Mouse (Mus musculus): Measurements from ENCODE around the gene Necab3. TPM values are rescaled to one million over a fixed set of nuclear protein-coding genes. Genes with fewer than 3 reads are reported as not detected.

The Necab3 gene
- total RNA-seq, 1 experiment = 5.8 TPM

GRCm38 (mm10) chr2:154595775-154596174, 37.1 kb upstream of the Necab3 start:
- Histone ChIP-seq H3K27ac (ENCODE audit: insufficient read depth, low read depth, low read length, poor library complexity, severe bottlenecking) (no peak overlapping the region), H3K36me3 (ENCODE audit: control insufficient read depth, insufficient read depth, low read length, poor library complexity, severe bottlenecking) (no peaks in the 10 kb centered on the region; the same call in 1 of the 2 replicates), H3K9me3 (ENCODE audit: control insufficient read depth, insufficient read depth, low read depth, low read length) (no peaks in the 10 kb centered on the region), H3K4me1 (ENCODE audit: control insufficient read depth in 2 of 2, insufficient read depth in 2 of 2, low read length in 2 of 2, poor library complexity in 1 of 2) (peaks cover 0 to 5% of the 10 kb centered on the region in 2 experiments; a peak in 1 of 4 replicates), H3K4me3 (ENCODE audit: insufficient read depth in 1 of 2, low read depth in 1 of 2, low read length in 2 of 2, poor library complexity in 1 of 2, severe bottlenecking in 1 of 2) (no peak overlapping the region), H3K9ac (ENCODE audit: insufficient read depth, low read depth, low read length, poor library complexity, severe bottlenecking) (no peak overlapping the region)
- TF ChIP-seq HCFC1 (IDR thresholded peaks at IDR 0.05; ENCODE audit: borderline replicate concordance, insufficient read depth, low read length) (no peak), ZNF384 (IDR thresholded peaks at IDR 0.05; ENCODE audit: low read depth, low read length) (no peak), MAFK (IDR thresholded peaks at IDR 0.05; ENCODE audit: insufficient read depth, low read depth, low read length) (no peak)
- no peak for DNase-seq (ENCODE audit: low read depth, low spot score)
- in situ Hi-C loops (cut with MboI; ENCODE audit: low sequenced_read_pairs in 2 of 2, unreplicated experiment in 2 of 2) = no loop called here

GRCm38 (mm10) chr2:154593025-154593424, 34.3 kb upstream of the Necab3 start:
- no peak overlapping the region for H3K4me3 ChIP-seq (ENCODE audit: insufficient read depth in 1 of 2, low read depth in 1 of 2, low read length in 2 of 2, poor library complexity in 1 of 2, severe bottlenecking in 1 of 2)
- H3K9me3 ChIP-seq (ENCODE audit: control insufficient read depth, insufficient read depth, low read depth, low read length) = no peaks in the 10 kb centered on the region
- H3K36me3 ChIP-seq (ENCODE audit: control insufficient read depth, insufficient read depth, low read length, poor library complexity, severe bottlenecking) = no peaks in the 10 kb centered on the region; the same call in 1 of the 2 replicates
- in situ Hi-C loops (cut with MboI; ENCODE audit: low sequenced_read_pairs in 2 of 2, unreplicated experiment in 2 of 2) = no loop called here
- H3K9ac ChIP-seq (ENCODE audit: insufficient read depth, low read depth, low read length, poor library complexity, severe bottlenecking) = no peak overlapping the region
- peaks cover 0 to 5% of the 10 kb centered on the region in 2 experiments; a peak in 1 of 4 replicates for H3K4me1 ChIP-seq (ENCODE audit: control insufficient read depth in 2 of 2, insufficient read depth in 2 of 2, low read length in 2 of 2, poor library complexity in 1 of 2)
- no peak overlapping the region for H3K27ac ChIP-seq (ENCODE audit: insufficient read depth, low read depth, low read length, poor library complexity, severe bottlenecking)
- TF ChIP-seq MAFK (IDR thresholded peaks at IDR 0.05; ENCODE audit: insufficient read depth, low read depth, low read length) (no peak), ZNF384 (IDR thresholded peaks at IDR 0.05; ENCODE audit: low read depth, low read length) (no peak), ZC3H11A (IDR thresholded peaks at IDR 0.05; ENCODE audit: borderline replicate concordance, low read depth, low read length) (no peak), CHD2 (IDR thresholded peaks at IDR 0.05; ENCODE audit: low read depth, low read length) (no peak), HCFC1 (IDR thresholded peaks at IDR 0.05; ENCODE audit: borderline replicate concordance, insufficient read depth, low read length) (no peak)
- peak; percentile 92 for DNase-seq (ENCODE audit: low read depth, low spot score)

GRCm38 (mm10) chr2:154591239-154591638, 32.5 kb upstream of the Necab3 start:
- Histone ChIP-seq H3K36me3 (ENCODE audit: control insufficient read depth, insufficient read depth, low read length, poor library complexity, severe bottlenecking) (no peaks in the 10 kb centered on the region; the same call in 1 of the 2 replicates), H3K27ac (ENCODE audit: insufficient read depth, low read depth, low read length, poor library complexity, severe bottlenecking) (no peak overlapping the region), H3K9me3 (ENCODE audit: control insufficient read depth, insufficient read depth, low read depth, low read length) (no peaks in the 10 kb centered on the region), H3K4me3 (ENCODE audit: insufficient read depth in 1 of 2, low read depth in 1 of 2, low read length in 2 of 2, poor library complexity in 1 of 2, severe bottlenecking in 1 of 2) (no peak overlapping the region), H3K9ac (ENCODE audit: insufficient read depth, low read depth, low read length, poor library complexity, severe bottlenecking) (no peak overlapping the region), H3K4me1 (ENCODE audit: control insufficient read depth in 2 of 2, insufficient read depth in 2 of 2, low read length in 2 of 2, poor library complexity in 1 of 2) (peaks cover 0 to 5% of the 10 kb centered on the region in 2 experiments; a peak in 1 of 4 replicates)
- TF ChIP-seq HCFC1 (IDR thresholded peaks at IDR 0.05; ENCODE audit: borderline replicate concordance, insufficient read depth, low read length) (no peak), ZNF384 (IDR thresholded peaks at IDR 0.05; ENCODE audit: low read depth, low read length) (no peak), ZC3H11A (IDR thresholded peaks at IDR 0.05; ENCODE audit: borderline replicate concordance, low read depth, low read length) (no peak), CHD2 (IDR thresholded peaks at IDR 0.05; ENCODE audit: low read depth, low read length) (no peak)
- in situ Hi-C loops (cut with MboI; ENCODE audit: low sequenced_read_pairs in 2 of 2, unreplicated experiment in 2 of 2) = no loop called here
- DNase-seq (ENCODE audit: low read depth, low spot score) = no peak

- no peak overlapping the region for H3K27ac ChIP-seq (ENCODE audit: insufficient read depth, low read depth, low read length, poor library complexity, severe bottlenecking)
- no peak for DNase-seq (ENCODE audit: low read depth, low spot score)
- H3K4me3 ChIP-seq (ENCODE audit: insufficient read depth in 1 of 2, low read depth in 1 of 2, low read length in 2 of 2, poor library complexity in 1 of 2, severe bottlenecking in 1 of 2) = no peak overlapping the region
- in situ Hi-C loops (cut with MboI; ENCODE audit: low sequenced_read_pairs in 2 of 2, unreplicated experiment in 2 of 2) = no loop called here
- TF ChIP-seq HCFC1 (IDR thresholded peaks at IDR 0.05; ENCODE audit: borderline replicate concordance, insufficient read depth, low read length) (no peak), ZNF384 (IDR thresholded peaks at IDR 0.05; ENCODE audit: low read depth, low read length) (no peak), CHD2 (IDR thresholded peaks at IDR 0.05; ENCODE audit: low read depth, low read length) (no peak)
- H3K4me1 ChIP-seq (ENCODE audit: control insufficient read depth in 2 of 2, insufficient read depth in 2 of 2, low read length in 2 of 2, poor library complexity in 1 of 2) = 0 out of 4 replicates have a peak, but pooled peaks cover 0 to 3% of the 10 kb centered on the region in 2 experiments
- no peaks in the 10 kb centered on the region for H3K36me3 ChIP-seq (ENCODE audit: control insufficient read depth, insufficient read depth, low read length, poor library complexity, severe bottlenecking)
- H3K9ac ChIP-seq (ENCODE audit: insufficient read depth, low read depth, low read length, poor library complexity, severe bottlenecking) = no peak overlapping the region
- H3K9me3 ChIP-seq (ENCODE audit: control insufficient read depth, insufficient read depth, low read depth, low read length) = no peaks in the 10 kb centered on the region
These were observed 30.4 kb upstream of the Necab3 start for GRCm38 (mm10) chr2:154589051-154589450.

- H3K9me3 ChIP-seq (ENCODE audit: control insufficient read depth, insufficient read depth, low read depth, low read length) = no peaks in the 10 kb centered on the region
- H3K4me3 ChIP-seq (ENCODE audit: insufficient read depth in 1 of 2, low read depth in 1 of 2, low read length in 2 of 2, poor library complexity in 1 of 2, severe bottlenecking in 1 of 2) = no peak overlapping the region
These were observed 27.7 kb upstream of the Necab3 start for GRCm38 (mm10) chr2:154586405-154586804.

More at GRCm38 (mm10) chr2:154586405-154586804, 27.7 kb upstream of the Necab3 start:
- no peak overlapping the region for H3K9ac ChIP-seq (ENCODE audit: insufficient read depth, low read depth, low read length, poor library complexity, severe bottlenecking)
- in situ Hi-C loops (cut with MboI; ENCODE audit: low sequenced_read_pairs in 2 of 2, unreplicated experiment in 2 of 2) = no loop called here
- TF ChIP-seq CHD2 (IDR thresholded peaks at IDR 0.05; ENCODE audit: low read depth, low read length) (no peak), HCFC1 (IDR thresholded peaks at IDR 0.05; ENCODE audit: borderline replicate concordance, insufficient read depth, low read length) (no peak), ZC3H11A (IDR thresholded peaks at IDR 0.05; ENCODE audit: borderline replicate concordance, low read depth, low read length) (peak; percentile 33; the same call in 1 of the 2 replicates), ZNF384 (IDR thresholded peaks at IDR 0.05; ENCODE audit: low read depth, low read length) (no peak), MAFK (IDR thresholded peaks at IDR 0.05; ENCODE audit: insufficient read depth, low read depth, low read length) (no peak)
- DNase-seq (ENCODE audit: low read depth, low spot score) = no peak
- H3K36me3 ChIP-seq (ENCODE audit: control insufficient read depth, insufficient read depth, low read length, poor library complexity, severe bottlenecking) = no peaks in the 10 kb centered on the region
- peaks cover 0 to 9% of the 10 kb centered on the region in 2 experiments; a peak in 1 of 4 replicates for H3K4me1 ChIP-seq (ENCODE audit: control insufficient read depth in 2 of 2, insufficient read depth in 2 of 2, low read length in 2 of 2, poor library complexity in 1 of 2)
- H3K27ac ChIP-seq (ENCODE audit: insufficient read depth, low read depth, low read length, poor library complexity, severe bottlenecking) = no peak overlapping the region
